Mouse (Mus musculus): Measurements from ENCODE around the gene Prkn. TPM values are rescaled to one million over a fixed set of nuclear protein-coding genes. Genes with fewer than 3 reads are reported as not detected.

The Prkn gene
- polyA plus RNA-seq (2012; rRNA removed), result 3.0 and 3.1 TPM in 2 replicates

DNA sequence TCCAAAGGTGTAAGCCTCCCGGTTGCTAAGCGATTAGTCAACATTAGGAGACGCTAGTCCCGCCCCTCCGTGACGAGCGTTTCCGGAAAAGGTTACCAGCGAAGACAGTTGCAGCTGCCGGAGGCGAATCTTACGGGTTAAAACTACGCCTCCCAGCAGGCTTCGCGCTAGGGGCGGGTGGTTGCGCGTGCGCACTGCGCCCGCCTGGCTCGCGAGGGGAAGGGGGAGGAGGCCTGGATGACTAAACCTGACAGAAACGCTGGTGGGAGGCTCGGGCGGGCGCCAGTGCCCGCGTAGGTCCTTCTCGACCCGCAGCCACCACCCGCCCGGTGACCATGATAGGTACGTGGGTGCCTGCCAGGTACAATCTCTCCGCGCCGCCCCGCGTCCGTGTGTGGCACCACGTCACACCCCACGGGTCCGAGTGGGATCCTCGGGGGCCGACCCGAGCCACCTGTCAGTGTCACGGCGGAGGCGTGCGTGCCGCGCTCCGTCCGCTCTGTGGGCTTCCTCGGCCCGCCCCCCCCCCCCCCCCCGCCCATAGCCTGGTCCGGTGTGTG lies at the start of gene Prkn, which contains the start of gene Pacrg:
Gene Prkn, plus strand, starts transcription at position 237 of the 560 bp plus-strand sequence.
Gene Pacrg, minus strand, starts transcription at position 164 of the 560 bp plus-strand sequence.
- DNase-seq, result peak; percentile 97
- no peak for TF ChIP-seq CTCF (IDR thresholded peaks at IDR 0.05; ENCODE audit: insufficient read depth, low read length)
- TF ChIP-seq POLR2A (IDR thresholded peaks at IDR 0.05; ENCODE audit: borderline replicate concordance, extremely low read depth, low read depth, low read length), result peak; percentile 54; the same call in 1 of the 2 replicates
- peak within 1 kb of the TSS; percentile 91 for H3K4me3 ChIP-seq (replicated peaks; ENCODE audit: extremely low read depth, low read depth, low read length)
- no peaks in the 10 kb centered on the region; the same call in 1 of the 2 replicates for H3K4me1 ChIP-seq (ENCODE audit: control insufficient read depth, insufficient read depth, low read length)
- under 1% methylated on average over 54 of the region's 58 CpGs for WGBS

DNA sequence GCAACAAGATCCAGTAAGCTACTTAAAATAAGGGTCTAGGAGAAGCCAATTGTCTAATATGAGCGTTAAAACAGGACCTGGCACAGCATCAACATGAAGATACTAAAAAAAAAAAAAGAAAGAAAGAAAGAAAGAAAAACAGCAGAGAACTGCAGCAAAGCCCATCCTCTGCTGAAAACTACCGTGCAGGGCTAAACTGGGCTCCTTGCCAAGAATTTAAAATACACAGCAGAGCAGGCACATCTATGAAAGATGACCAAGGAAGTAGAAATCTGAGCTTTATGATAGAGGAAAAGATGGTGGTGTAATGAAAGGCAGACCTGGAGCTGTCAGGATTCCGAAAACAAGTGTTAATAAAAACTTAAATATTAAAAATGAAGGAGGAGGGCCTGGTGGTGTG lies 48.5 kb upstream of the Prkn start:
- H3K4me3 ChIP-seq (replicated peaks; ENCODE audit: extremely low read depth, low read depth, low read length), result no peak overlapping the region
- TF ChIP-seq CTCF (IDR thresholded peaks at IDR 0.05; ENCODE audit: insufficient read depth, low read length) (no peak), POLR2A (IDR thresholded peaks at IDR 0.05; ENCODE audit: borderline replicate concordance, extremely low read depth, low read depth, low read length) (no peak)
- H3K4me1 ChIP-seq (ENCODE audit: control insufficient read depth, insufficient read depth, low read length), result no peaks in the 10 kb centered on the region
- 44% methylated on average over 3 of the region's 3 CpGs for WGBS
- no peak for DNase-seq

DNA sequence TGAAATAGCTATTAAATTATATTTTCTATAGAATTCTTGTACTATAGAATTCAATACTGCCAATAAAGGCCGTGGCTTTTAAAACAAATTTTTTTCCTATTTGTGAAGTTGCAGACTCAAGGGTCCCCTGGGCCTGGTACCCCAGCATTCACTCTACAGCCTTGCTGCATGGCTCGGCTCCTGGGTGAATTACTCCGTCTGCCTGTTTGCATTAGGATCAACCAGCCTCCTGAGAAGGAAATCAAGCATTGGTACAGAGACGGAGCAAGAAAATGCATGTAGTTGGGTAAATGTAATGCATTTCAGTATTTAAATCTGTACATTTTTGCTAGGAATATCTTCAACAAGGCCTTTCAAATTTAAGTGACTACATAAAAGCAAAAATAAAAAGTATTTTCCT lies 33.5 kb upstream of the Prkn start:
- no peak for DNase-seq
- no peak for TF ChIP-seq POLR2A (IDR thresholded peaks at IDR 0.05; ENCODE audit: borderline replicate concordance, extremely low read depth, low read depth, low read length)
- no peak for TF ChIP-seq CTCF (IDR thresholded peaks at IDR 0.05; ENCODE audit: insufficient read depth, low read length)
- 90% methylated on average over 4 of the region's 4 CpGs for WGBS
- H3K4me3 ChIP-seq (replicated peaks; ENCODE audit: extremely low read depth, low read depth, low read length), result no peak overlapping the region
- H3K4me1 ChIP-seq (ENCODE audit: control insufficient read depth, insufficient read depth, low read length), result no peaks in the 10 kb centered on the region

DNA sequence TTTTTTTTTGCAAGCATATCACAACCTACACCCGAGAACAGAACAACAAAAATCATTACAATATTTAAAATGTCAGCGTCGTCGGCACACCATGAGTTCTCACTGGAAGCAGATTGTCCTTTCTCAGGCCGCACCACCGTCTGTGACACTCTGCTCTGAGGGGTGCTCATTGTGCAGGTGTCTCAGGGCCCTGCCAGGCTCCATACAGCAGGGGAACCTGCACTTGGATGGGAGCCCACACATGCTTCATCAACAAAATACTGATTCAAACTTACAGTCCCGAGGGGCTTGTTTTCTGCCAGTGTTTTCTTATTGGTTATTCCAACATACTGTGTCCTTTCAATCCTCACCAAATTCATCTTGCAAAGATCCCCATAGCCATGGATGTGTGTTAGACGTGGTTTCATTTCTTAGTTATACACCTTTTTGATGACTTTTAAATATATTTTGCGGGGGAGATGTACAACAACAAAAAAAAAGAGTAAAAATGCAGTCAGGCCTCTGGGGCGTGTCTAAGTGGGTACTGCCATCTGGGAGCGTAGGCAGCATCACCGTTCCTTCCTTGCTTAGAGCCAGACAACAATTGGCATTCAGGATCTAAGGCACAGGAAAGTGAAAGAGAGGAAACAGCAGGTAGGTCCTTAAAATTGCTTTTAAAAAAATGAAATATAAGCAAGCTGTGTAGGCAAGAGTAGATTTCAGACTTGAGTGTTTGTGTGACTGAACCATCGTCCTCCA lies 32.8 kb upstream of the Prkn start:
- no peak overlapping the region for H3K4me3 ChIP-seq (replicated peaks; ENCODE audit: extremely low read depth, low read depth, low read length)
- no peak for TF ChIP-seq CTCF (IDR thresholded peaks at IDR 0.05; ENCODE audit: insufficient read depth, low read length)
- TF ChIP-seq POLR2A (IDR thresholded peaks at IDR 0.05; ENCODE audit: borderline replicate concordance, extremely low read depth, low read depth, low read length), result no peak
- no peaks in the 10 kb centered on the region for H3K4me1 ChIP-seq (ENCODE audit: control insufficient read depth, insufficient read depth, low read length)
- no peak for DNase-seq
- 81% methylated on average over 13 of the region's 13 CpGs for WGBS

DNA sequence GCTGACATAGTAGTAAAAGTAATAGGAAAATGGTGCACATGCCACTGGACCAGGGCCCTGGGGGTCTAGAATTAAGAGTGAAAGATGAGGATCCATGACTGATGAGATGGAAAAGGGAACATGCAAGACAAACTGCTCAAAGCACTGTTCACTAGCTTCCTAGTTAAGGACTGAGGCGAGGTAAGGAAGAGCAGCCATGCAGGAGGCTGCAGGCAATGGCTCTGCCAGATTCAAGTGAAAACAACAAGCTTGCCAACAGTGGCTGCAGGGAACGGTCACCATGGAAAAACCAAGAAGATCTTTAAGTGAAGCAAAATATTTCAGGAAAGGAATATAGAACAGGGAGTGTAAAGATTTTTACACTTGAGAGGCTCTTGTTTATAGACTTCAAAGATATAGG lies 31.6 kb upstream of the Prkn start:
- 77% methylated on average over 2 of the region's 2 CpGs for WGBS
- TF ChIP-seq POLR2A (IDR thresholded peaks at IDR 0.05; ENCODE audit: borderline replicate concordance, extremely low read depth, low read depth, low read length) (no peak), CTCF (IDR thresholded peaks at IDR 0.05; ENCODE audit: insufficient read depth, low read length) (no peak)
- DNase-seq, result no peak
- Histone ChIP-seq H3K4me3 (replicated peaks; ENCODE audit: extremely low read depth, low read depth, low read length) (no peak overlapping the region), H3K4me1 (ENCODE audit: control insufficient read depth, insufficient read depth, low read length) (no peaks in the 10 kb centered on the region)

DNA sequence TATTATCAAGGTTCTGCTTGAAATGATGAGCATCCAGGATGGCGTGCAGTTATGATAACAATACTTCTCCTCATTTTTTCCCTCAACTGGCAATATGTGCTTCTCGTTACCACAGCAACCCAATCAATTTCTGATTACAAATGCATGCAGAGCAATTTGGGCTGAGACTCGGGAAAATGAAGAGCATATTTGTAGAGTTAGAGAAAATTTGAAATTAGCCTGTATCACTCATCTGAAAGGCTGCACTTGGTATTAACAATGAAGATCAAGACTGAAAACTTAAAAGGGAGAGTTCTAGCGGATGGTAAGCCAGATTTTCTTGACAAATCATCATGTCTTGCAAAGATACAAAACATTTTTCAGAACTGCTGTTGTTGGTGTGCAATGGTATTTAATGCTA lies 21.2 kb upstream of the Prkn start:
- Histone ChIP-seq H3K4me1 (ENCODE audit: control insufficient read depth, insufficient read depth, low read length) (no peaks in the 10 kb centered on the region), H3K4me3 (replicated peaks; ENCODE audit: extremely low read depth, low read depth, low read length) (no peak overlapping the region)
- no peak for DNase-seq
- 79% methylated on average over 4 of the region's 4 CpGs for WGBS
- no peak for TF ChIP-seq CTCF (IDR thresholded peaks at IDR 0.05; ENCODE audit: insufficient read depth, low read length)
- TF ChIP-seq POLR2A (IDR thresholded peaks at IDR 0.05; ENCODE audit: borderline replicate concordance, extremely low read depth, low read depth, low read length), result no peak

DNA sequence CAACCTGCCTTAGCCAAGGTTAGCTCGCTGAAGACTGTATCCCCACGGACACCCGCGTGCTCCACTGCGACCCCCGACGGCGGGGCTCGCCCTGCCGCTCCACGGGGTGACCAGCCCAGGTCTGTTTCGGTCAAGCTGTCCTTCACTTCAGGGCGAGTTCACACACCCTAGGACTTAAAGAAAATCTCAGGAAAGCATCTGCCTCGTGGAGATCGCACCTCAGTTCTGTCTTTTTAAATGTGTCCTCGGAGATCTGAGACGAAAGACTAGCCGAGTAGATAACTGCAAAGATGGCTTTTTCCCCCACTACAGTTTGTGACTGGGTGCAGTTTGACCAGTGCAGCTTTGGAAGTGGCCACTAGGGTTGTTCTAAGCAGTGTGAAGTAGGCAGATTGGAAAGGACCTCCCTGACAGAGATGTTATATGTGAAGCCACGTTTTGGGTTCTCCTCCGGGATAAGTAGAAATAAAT lies 582 bp downstream of the Prkn start:
- WGBS, result 2% methylated on average over 20 of the region's 20 CpGs
- TF ChIP-seq POLR2A (IDR thresholded peaks at IDR 0.05; ENCODE audit: borderline replicate concordance, extremely low read depth, low read depth, low read length), result no peak
- peak; percentile 48 for TF ChIP-seq CTCF (IDR thresholded peaks at IDR 0.05; ENCODE audit: insufficient read depth, low read length)
- DNase-seq, result peak; percentile 52

DNA sequence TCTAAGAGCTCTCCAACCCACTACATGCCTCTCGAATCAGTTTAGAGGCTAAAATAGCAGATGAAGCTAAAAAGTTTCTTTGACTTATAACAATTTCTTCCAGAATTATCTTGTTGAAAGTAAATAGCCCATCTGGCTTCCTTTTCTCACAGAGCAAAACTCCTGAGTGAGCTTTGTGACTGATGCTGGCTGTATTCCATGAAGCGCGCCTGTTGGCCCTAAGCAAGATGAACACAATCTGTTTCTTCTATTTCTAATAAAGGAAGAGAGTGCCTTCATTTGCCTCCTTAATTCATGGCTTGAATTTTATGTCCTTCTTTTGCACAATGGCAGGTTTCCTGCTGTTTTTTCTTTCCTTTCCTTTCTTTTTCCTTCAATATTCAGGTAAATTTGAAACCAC lies 14.0 kb downstream of the Prkn start:
- no peak for DNase-seq
- TF ChIP-seq CTCF (IDR thresholded peaks at IDR 0.05; ENCODE audit: insufficient read depth, low read length) (no peak), POLR2A (IDR thresholded peaks at IDR 0.05; ENCODE audit: borderline replicate concordance, extremely low read depth, low read depth, low read length) (no peak)
- 85% methylated on average over 3 of the region's 3 CpGs for WGBS
- Histone ChIP-seq H3K4me1 (ENCODE audit: control insufficient read depth, insufficient read depth, low read length) (no peaks in the 10 kb centered on the region), H3K4me3 (replicated peaks; ENCODE audit: extremely low read depth, low read depth, low read length) (no peak overlapping the region)

More for the DNA sequence above, 582 bp downstream of the Prkn start:
- no peaks in the 10 kb centered on the region; the same call in 1 of the 2 replicates for H3K4me1 ChIP-seq (ENCODE audit: control insufficient read depth, insufficient read depth, low read length)
- H3K4me3 ChIP-seq (replicated peaks; ENCODE audit: extremely low read depth, low read depth, low read length), result peak overlapping the region; percentile 91

DNA sequence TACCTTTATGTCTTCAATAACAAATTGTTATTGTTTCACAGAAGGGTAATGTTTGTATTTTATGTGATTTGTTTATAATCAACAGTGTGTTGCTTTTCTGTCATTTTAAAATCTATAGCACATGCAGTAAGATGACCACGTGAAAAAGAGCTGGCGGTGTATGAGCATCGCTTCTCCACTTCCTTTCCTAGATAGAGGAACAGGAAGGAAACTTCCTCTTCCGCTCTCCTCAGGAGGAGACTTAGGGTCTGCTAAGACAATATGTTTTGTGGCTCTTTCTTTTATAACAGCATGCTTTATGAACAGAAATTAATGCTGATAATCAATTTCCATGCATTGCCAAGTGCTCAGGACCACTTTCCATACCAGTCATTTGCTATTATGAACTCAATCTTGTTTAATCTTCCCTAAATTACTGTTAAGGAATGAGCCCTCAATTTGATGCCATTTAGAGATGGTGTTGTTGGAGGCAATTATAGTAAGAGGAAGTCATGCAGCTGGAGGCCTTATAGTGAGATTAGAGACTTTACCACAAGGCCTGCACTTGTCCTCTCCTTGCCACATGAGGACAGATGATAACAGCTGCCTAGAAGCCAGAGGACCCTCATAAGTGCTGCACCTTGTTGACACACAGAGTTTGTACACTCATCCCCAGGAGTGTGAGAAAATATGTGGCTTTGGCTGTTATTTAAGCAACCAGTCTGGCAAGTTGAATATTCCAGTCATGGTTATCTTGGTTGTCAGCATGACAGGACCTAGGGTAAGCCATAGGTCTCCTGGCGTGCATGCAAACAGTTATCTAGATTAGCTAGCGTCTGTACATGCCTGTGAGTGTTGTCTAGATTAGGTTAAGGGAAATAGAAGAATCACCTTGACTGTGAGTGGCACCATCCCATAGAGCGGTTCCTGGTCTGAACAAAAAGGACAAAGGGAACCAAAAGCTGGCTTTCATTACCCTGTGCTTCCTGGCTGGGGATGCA lies 34.3 kb downstream of the Prkn start:
- no peak for TF ChIP-seq CTCF (IDR thresholded peaks at IDR 0.05; ENCODE audit: insufficient read depth, low read length)
- no peak for TF ChIP-seq POLR2A (IDR thresholded peaks at IDR 0.05; ENCODE audit: borderline replicate concordance, extremely low read depth, low read depth, low read length)
- 73% methylated on average over 7 of the region's 7 CpGs for WGBS
- no peaks in the 10 kb centered on the region for H3K4me1 ChIP-seq (ENCODE audit: control insufficient read depth, insufficient read depth, low read length)
- no peak for DNase-seq
- H3K4me3 ChIP-seq (replicated peaks; ENCODE audit: extremely low read depth, low read depth, low read length), result no peak overlapping the region

Data from lung, adult 2 months (tissue).